Mouse (Mus musculus) heart, adult 2 months (tissue): ENCODE measurements at regions not wholly inside any gene's neighbourhood (a gene's known extent, or its start where the extent isn't known, plus 50 kb on each side); places are given as distances from the start of the nearest gene placed in this dataset.

Experiments used
- DNase-seq, 2 experiments: peaks; one replicate each; pipeline ENCODE4 v3.0.0; 2021
- H3K27ac ChIP-seq: fragments of 200-600 bp; 2 replicates; pipeline ENCODE4 v1.8.1; 2022
- H3K27me3 ChIP-seq: fragments of 200-500 bp; 2 replicates; pipeline ENCODE4 v1.6.1; 2012; ENCODE audit warnings: mild to moderate bottlenecking, low read length, inconsistent platforms, mixed read lengths; ENCODE audit not compliant: control insufficient read depth, insufficient read depth
- H3K36me3 ChIP-seq: fragments of 200-500 bp; 2 replicates; pipeline ENCODE4 v1.6.1; 2012; ENCODE audit warnings: low read length, inconsistent platforms; ENCODE audit not compliant: control insufficient read depth, insufficient read depth
- H3K4me1 ChIP-seq: fragments of 200-500 bp; 2 replicates; pipeline ENCODE4 v1.6.1; 2011; ENCODE audit warnings: low read length; ENCODE audit not compliant: control insufficient read depth, insufficient read depth
- H3K4me3 ChIP-seq: fragments of 200-600 bp; 2 replicates; pipeline ENCODE4 v1.8.1; 2022
- H3K79me2 ChIP-seq: fragments of 200-500 bp; replicated peaks from 2 replicates; pipeline ENCODE4 v1.6.1; 2012; ENCODE audit warnings: mild to moderate bottlenecking, inconsistent platforms, low read length, moderate library complexity, mixed read lengths; ENCODE audit not compliant: control insufficient read depth, insufficient read depth
- H3K9ac ChIP-seq: fragments of 200-500 bp; 2 replicates; pipeline ENCODE4 v1.6.1; 2012; ENCODE audit warnings: low read depth, mild to moderate bottlenecking, control low read depth, inconsistent platforms, low read length, mixed read lengths
- CTCF ChIP-seq: fragments of 200-600 bp; IDR thresholded peaks from 2 replicates; pipeline ENCODE4 v1.8.1; 2022; ENCODE audit warnings: antibody characterized with exemption, mild to moderate bottlenecking, moderate library complexity
- EP300 ChIP-seq: fragments of 200-500 bp; IDR thresholded peaks from 2 replicates; pipeline ENCODE4 v1.6.1; 2011; ENCODE audit warnings: low read depth, low read length, control low read depth; ENCODE audit not compliant: insufficient read depth
- POLR2A ChIP-seq: fragments of 200-500 bp; IDR thresholded peaks from 2 replicates; pipeline ENCODE4 v1.6.1; 2011; ENCODE audit warnings: mild to moderate bottlenecking, low read depth, low read length, control low read depth; ENCODE audit not compliant: insufficient read depth
- WGBS: fragments of 180-500 bp; shearing (Covaris S2); methylation state at CpG from one replicate; pipeline ENCODE4 v1.1.7; 2018; 5-methylcytosine and 5-hydroxymethylcytosine counted together
- intact Hi-C: fragments of 180-260 bp; cut with DNase I; formaldehyde crosslinking; loops from one replicate; pipeline ENCODE4 v1.15.1; 2025

DNA sequence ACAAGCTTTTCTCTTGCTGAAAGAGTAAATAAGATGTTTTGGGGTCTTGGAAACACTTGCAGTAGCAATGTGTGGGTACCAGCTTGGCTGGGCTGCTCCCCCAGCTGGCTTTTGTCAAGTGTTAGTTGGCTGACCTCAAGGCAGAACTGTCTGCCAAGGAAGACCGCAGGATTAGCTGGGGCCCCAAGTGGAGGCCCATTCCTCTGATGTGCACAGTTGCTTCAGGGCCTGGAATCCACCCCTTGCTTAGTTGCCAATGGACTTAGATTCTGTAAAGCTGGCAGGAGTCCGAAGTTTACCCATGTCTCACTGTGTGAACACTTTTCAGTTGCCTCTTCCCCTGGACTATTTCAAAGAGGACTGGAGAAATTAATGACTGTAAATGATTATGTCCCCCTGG lies 57.8 kb upstream of the Rmdn2 start:
- TF ChIP-seq EP300 (no peak), CTCF (no peak), POLR2A (no peak)
- Histone ChIP-seq H3K27me3 (no peaks in the 10 kb centered on the region), H3K4me3 (no peak overlapping the region), H3K4me1 (no peaks in the 10 kb centered on the region), H3K79me2 (no peaks in the 10 kb centered on the region), H3K27ac (no peak overlapping the region), H3K36me3 (no peaks in the 10 kb centered on the region), H3K9ac (no peak overlapping the region)
- intact Hi-C loops, result no loop called here
- WGBS, result 62% methylated on average over 2 of the region's 2 CpGs
- DNase-seq, result peak in 1 of 2 experiments; percentile 7

DNA sequence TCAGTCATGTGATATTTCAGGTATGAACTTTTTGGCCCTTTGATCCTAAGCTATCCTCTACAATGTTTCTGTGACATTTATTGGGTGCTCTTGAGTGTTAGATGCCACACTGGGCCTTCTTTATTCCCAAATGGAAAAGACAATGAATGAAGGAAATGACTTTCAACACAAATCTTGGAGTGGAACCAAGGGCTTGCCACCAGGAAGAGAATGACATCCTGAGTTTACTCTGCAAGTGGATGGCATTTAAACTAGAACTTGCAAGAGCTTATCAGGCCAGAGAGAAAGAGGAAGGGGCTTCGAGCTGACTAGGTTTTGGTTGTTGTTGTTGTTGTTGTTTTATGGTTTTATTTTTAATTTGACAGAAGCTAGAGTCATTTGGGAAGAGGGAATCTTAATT lies 56.1 kb upstream of the Rmdn2 start:
- TF ChIP-seq EP300, result no peak
- TF ChIP-seq CTCF, result no peak
- TF ChIP-seq POLR2A, result no peak
- no peaks in the 10 kb centered on the region for H3K4me1 ChIP-seq
- no peak overlapping the region for H3K4me3 ChIP-seq
- no peak for DNase-seq
- no peaks in the 10 kb centered on the region for H3K36me3 ChIP-seq
- intact Hi-C loops, result no loop called here
- 44% methylated on average over 1 of the region's 1 CpGs for WGBS
- H3K27me3 ChIP-seq, result no peaks in the 10 kb centered on the region
- no peaks in the 10 kb centered on the region for H3K79me2 ChIP-seq
- H3K27ac ChIP-seq, result no peak overlapping the region
- no peak overlapping the region for H3K9ac ChIP-seq
